Mouse (Mus musculus): ENCODE data around the gene Parvg. TPM values are rescaled to one million over a fixed set of nuclear protein-coding genes. Genes with fewer than 3 reads are reported as not detected.

Parvg gene
- total RNA-seq, 2 experiments from 2014 or later: 23.9 TPM

GRCm38 (mm10) chr15:84303264-84303663 is 20.6 kb upstream of the Parvg start:
- DNase-seq (ENCODE audit: low spot score in 2 of 2): no peak

- DNase-seq (ENCODE audit: low spot score in 2 of 2): no peak
These were observed 18.5 kb upstream of the Parvg start for GRCm38 (mm10) chr15:84305333-84305732.

GRCm38 (mm10) chr15:84310271-84310670 is 13.6 kb upstream of the Parvg start:
- no peak for DNase-seq (ENCODE audit: low spot score in 2 of 2)

GRCm38 (mm10) chr15:84311295-84312085 is 12.3 kb upstream of the Parvg start:
- no peak for DNase-seq (ENCODE audit: low spot score in 2 of 2)

GRCm38 (mm10) chr15:84312878-84313565 is 10.8 kb upstream of the Parvg start:
- no peak for DNase-seq (ENCODE audit: low spot score in 2 of 2)

GRCm38 (mm10) chr15:84313566-84313878 is 10.3 kb upstream of the Parvg start:
- DNase-seq (ENCODE audit: low spot score in 2 of 2): no peak

GRCm38 (mm10) chr15:84314420-84315080 is 9.3 kb upstream of the Parvg start:
- DNase-seq (ENCODE audit: low spot score in 2 of 2): no peak

- DNase-seq (ENCODE audit: low spot score in 2 of 2): peak; percentile 70 to 80
These were observed 8.4 kb upstream of the Parvg start for GRCm38 (mm10) chr15:84315276-84316046.

GRCm38 (mm10) chr15:84319393-84319792 is 4.4 kb upstream of the Parvg start:
- DNase-seq (ENCODE audit: low spot score in 2 of 2): no peak

- peak in 1 of 2 experiments; percentile 79 for DNase-seq (ENCODE audit: low spot score in 2 of 2)
These were observed 2.2 kb upstream of the Parvg start for GRCm38 (mm10) chr15:84321544-84322174.

- peak in 1 of 2 experiments; percentile 42 for DNase-seq (ENCODE audit: low spot score in 2 of 2)
These were observed 1.2 kb downstream of the Parvg start for GRCm38 (mm10) chr15:84324870-84325553.

GRCm38 (mm10) chr15:84325736-84326135 is 1.9 kb downstream of the Parvg start:
- DNase-seq (ENCODE audit: low spot score in 2 of 2): no peak

- no peak for DNase-seq (ENCODE audit: low spot score in 2 of 2)
These were observed 5.0 kb downstream of the Parvg start for GRCm38 (mm10) chr15:84328870-84329269.

GRCm38 (mm10) chr15:84329940-84330339 is 6.1 kb downstream of the Parvg start:
- no peak for DNase-seq (ENCODE audit: low spot score in 2 of 2)

- no peak for DNase-seq (ENCODE audit: low spot score in 2 of 2)
These were observed 7.3 kb downstream of the Parvg start for GRCm38 (mm10) chr15:84331066-84331612.

- DNase-seq (ENCODE audit: low spot score in 2 of 2): peak in 1 of 2 experiments; percentile 51
These were observed 12.5 kb downstream of the Parvg start for GRCm38 (mm10) chr15:84336281-84336817.

- DNase-seq (ENCODE audit: low spot score in 2 of 2): no peak
These were observed 13.8 kb downstream of the Parvg start for GRCm38 (mm10) chr15:84337599-84337998.

- DNase-seq (ENCODE audit: low spot score in 2 of 2): no peak
These were observed 17.1 kb downstream of the Parvg start for GRCm38 (mm10) chr15:84340926-84341325.

- no peak for DNase-seq (ENCODE audit: low spot score in 2 of 2)
These were observed 24.9 kb downstream of the Parvg start for GRCm38 (mm10) chr15:84348769-84349168.
